Mouse (Mus musculus) midbrain, embryonic 11.5 days (tissue): Measurements from ENCODE around the gene Pkd1l2. TPM values are rescaled to one million over a fixed set of nuclear protein-coding genes. Genes with fewer than 3 reads are reported as not detected.

Experiments used
- ATAC-seq: fragments of 200-750 bp; cut with Nextera tagmentation; 2 replicates; pipeline ENCODE4 v1.8.0; 2017; ENCODE audit warnings: moderate TSS enrichment, moderate library complexity; ENCODE audit not compliant: low FRiP score
- DNase-seq: peaks from one replicate; pipeline ENCODE4 v3.0.0; 2015; ENCODE audit warnings: low spot score; ENCODE audit errors: missing footprints
- H3K27ac ChIP-seq: fragments of 300-500 bp; sonication (generic); 2 replicates; pipeline ENCODE4 v1.5.1; 2014; ENCODE audit warnings: low read depth, low read length
- H3K27me3 ChIP-seq: fragments of 300-500 bp; sonication (generic); 2 replicates; pipeline ENCODE4 v1.6.1; 2014; ENCODE audit warnings: mild to moderate bottlenecking, low read length, moderate library complexity, mixed read lengths; ENCODE audit not compliant: control insufficient read depth, insufficient read depth
- H3K36me3 ChIP-seq: fragments of 300-500 bp; sonication (generic); 2 replicates; pipeline ENCODE4 v1.6.1; 2014; ENCODE audit warnings: mild to moderate bottlenecking, low read length, moderate library complexity, mixed read lengths; ENCODE audit not compliant: control insufficient read depth, insufficient read depth
- H3K4me1 ChIP-seq: fragments of 300-500 bp; sonication (generic); 2 replicates; pipeline ENCODE4 v1.6.1; 2014; ENCODE audit warnings: low read length; ENCODE audit not compliant: control insufficient read depth, insufficient read depth
- H3K4me2 ChIP-seq: fragments of 300-500 bp; sonication (generic); 2 replicates; pipeline ENCODE4 v1.6.1; 2014; ENCODE audit warnings: mild to moderate bottlenecking, moderate library complexity
- H3K4me3 ChIP-seq: fragments of 300-500 bp; sonication (generic); 2 replicates; pipeline ENCODE4 v1.5.1; 2014; ENCODE audit warnings: low read depth, low read length
- H3K9ac ChIP-seq: fragments of 300-500 bp; sonication (generic); 2 replicates; pipeline ENCODE4 v1.6.1; 2014; ENCODE audit warnings: low read length
- H3K9me3 ChIP-seq: fragments of 300-500 bp; sonication (generic); 2 replicates; pipeline ENCODE4 v1.6.1; 2016; ENCODE audit warnings: low read length; ENCODE audit not compliant: control insufficient read depth
- WGBS: fragments of 180-500 bp; shearing (Covaris S2); extraction: QIAGEN DNeasy Blood & Tissue Kit; methylation state at CpG from one replicate; pipeline ENCODE4 v1.1.7; 2014; 5-methylcytosine and 5-hydroxymethylcytosine counted together
- polyA plus RNA-seq: library from polyadenylated mRNA; unstranded; fragments of >200 nt; fragmentation: Nextera tagmentation; extraction: Ambion mirVana; gene quantifications from 2 replicates; pipeline ENCODE4 v1.2.1, GENCODE M21; 2014

The Pkd1l2 gene
- polyA plus RNA-seq, 1 experiment from 2014 or later: not detected

GRCm38 (mm10) chr8:116946268-116946838 is 135.9 kb downstream of the Pkd1l2 start:
- DNase-seq (no peak), ATAC-seq (no peak)
- Histone ChIP-seq H3K27me3 (no peaks in the 10 kb centered on the region), H3K4me1 (peaks cover 9% of the 10 kb centered on the region; the same call in 1 of the 2 replicates), H3K9ac (no peak overlapping the region), H3K27ac (no peak overlapping the region), H3K36me3 (no peaks in the 10 kb centered on the region), H3K4me2 (no peak overlapping the region), H3K9me3 (no peaks in the 10 kb centered on the region), H3K4me3 (no peak overlapping the region)
- WGBS: 87% methylated on average over 21 of the region's 21 CpGs

Other genes with a start within 250 kb of the Pkd1l2 start
- gene Cmc2, start 161.0 kb downstream of the Pkd1l2 start, polyA plus RNA-seq: 77.6 and 79.5 TPM in 2 replicates
- gene Cenpn, start 160.7 kb downstream of the Pkd1l2 start, polyA plus RNA-seq: 53.0 and 54.0 TPM in 2 replicates
- 16.8 and 17.5 TPM in 2 replicates for gene Atmin, start 139.1 kb downstream of the Pkd1l2 start, polyA plus RNA-seq
- gene 1700030J22Rik, start 103.5 kb downstream of the Pkd1l2 start, polyA plus RNA-seq: 2.7 and 3.8 TPM in 2 replicates
- gene Gcsh, start 88.9 kb downstream of the Pkd1l2 start, polyA plus RNA-seq: 146 and 158 TPM in 2 replicates
- gene Bco1, start 13.4 kb upstream of the Pkd1l2 start, polyA plus RNA-seq: 0.18 and 0.28 TPM in 2 replicates
- 2.2 and 2.3 TPM in 2 replicates for gene Gan, start 75.7 kb upstream of the Pkd1l2 start, polyA plus RNA-seq
- 23.7 and 28.5 TPM in 2 replicates for gene Cmip, start 174.6 kb upstream of the Pkd1l2 start, polyA plus RNA-seq